Mouse (Mus musculus) midbrain, embryonic 16.5 days (tissue): ENCODE results near the gene Selenon. TPM values are rescaled to one million over a fixed set of nuclear protein-coding genes. Genes with fewer than 3 reads are reported as not detected.

Experiments used
- ATAC-seq: fragments of 200-750 bp; cut with Nextera tagmentation; 2 replicates; pipeline ENCODE4 v1.8.0; 2017; ENCODE audit warnings: moderate TSS enrichment
- H3K27ac ChIP-seq: fragments of 300-500 bp; sonication (generic); 2 replicates; pipeline ENCODE4 v1.5.1; 2014; ENCODE audit warnings: mild to moderate bottlenecking, low read length, mixed read lengths
- H3K27me3 ChIP-seq: fragments of 300-500 bp; sonication (generic); 2 replicates; pipeline ENCODE4 v1.6.1; 2014; ENCODE audit warnings: low read depth, low read length, mixed read lengths; ENCODE audit not compliant: control insufficient read depth, insufficient read depth
- H3K36me3 ChIP-seq: fragments of 300-500 bp; sonication (generic); 2 replicates; pipeline ENCODE4 v1.6.1; 2014; ENCODE audit warnings: mild to moderate bottlenecking, low read length, moderate library complexity, mixed read lengths; ENCODE audit not compliant: control insufficient read depth, insufficient read depth
- H3K4me1 ChIP-seq: fragments of 300-500 bp; sonication (generic); 2 replicates; pipeline ENCODE4 v1.6.1; 2014; ENCODE audit warnings: mild to moderate bottlenecking, low read length, mixed read lengths; ENCODE audit not compliant: control insufficient read depth, insufficient read depth
- H3K4me2 ChIP-seq: fragments of 300-500 bp; sonication (generic); 2 replicates; pipeline ENCODE4 v1.6.1; 2014; ENCODE audit warnings: mild to moderate bottlenecking, low read length, mixed read lengths
- H3K4me3 ChIP-seq: fragments of 300-500 bp; sonication (generic); 2 replicates; pipeline ENCODE4 v1.5.1; 2014; ENCODE audit warnings: low read depth, mild to moderate bottlenecking, low read length, moderate library complexity, mixed read lengths
- H3K9ac ChIP-seq: fragments of 300-500 bp; sonication (generic); 2 replicates; pipeline ENCODE4 v1.6.1; 2014; ENCODE audit warnings: low read depth, low read length, mixed read lengths
- H3K9me3 ChIP-seq: fragments of 300-500 bp; sonication (generic); replicated peaks from 2 replicates; pipeline ENCODE4 v1.6.1; 2014; ENCODE audit warnings: mild to moderate bottlenecking, low read length, mixed read lengths; ENCODE audit not compliant: control insufficient read depth, poor library complexity, severe bottlenecking
- WGBS: fragments of 180-500 bp; shearing (Covaris S2); extraction: QIAGEN DNeasy Blood & Tissue Kit; methylation state at CpG from one replicate; pipeline ENCODE4 v1.1.7; 2014; 5-methylcytosine and 5-hydroxymethylcytosine counted together
- polyA plus RNA-seq: library from polyadenylated mRNA; unstranded; fragments of >200 nt; fragmentation: Nextera tagmentation; extraction: Ambion mirVana; gene quantifications from 2 replicates; pipeline ENCODE4 v1.2.1, GENCODE M21; 2015

Gene Selenon
- polyA plus RNA-seq: 6.7 and 9.2 TPM in 2 replicates

GRCm38 (mm10) chr4:134551494-134552316, at the start of gene Selenon:
Gene Selenon (minus strand): TSS chr4:134552166.
- peak within 1 kb of the TSS; percentile 83 for H3K4me3 ChIP-seq
- H3K36me3 ChIP-seq: peaks cover 9% of the 10 kb centered on the region; the same call in 1 of the 2 replicates
- peak within 1 kb of the TSS; percentile 74 for H3K4me2 ChIP-seq
- ATAC-seq: peak; percentile 81
- H3K27ac ChIP-seq: peak within 1 kb of the TSS; percentile 89
- H3K9me3 ChIP-seq: peaks cover 4% of the 10 kb centered on the region; the same call in 1 of the 2 replicates
- H3K9ac ChIP-seq: peak within 1 kb of the TSS; percentile 96
- 0% methylated on average over 31 of the region's 67 CpGs for WGBS
- H3K4me1 ChIP-seq: peaks cover 17% of the 10 kb centered on the region
- H3K27me3 ChIP-seq: no peaks in the 10 kb centered on the region

- Histone ChIP-seq H3K4me2 (no peak overlapping the region), H3K9ac (no peak overlapping the region), H3K36me3 (no peaks in the 10 kb centered on the region), H3K4me3 (no peak overlapping the region), H3K27me3 (no peaks in the 10 kb centered on the region), H3K4me1 (peaks cover 12% of the 10 kb centered on the region), H3K9me3 (no peaks in the 10 kb centered on the region), H3K27ac (no peak overlapping the region)
- WGBS: 38% methylated on average over 8 of the region's 8 CpGs
- ATAC-seq: no peak
Observed at GRCm38 (mm10) chr4:134601404-134601803, 49.4 kb upstream of the Selenon start.

- H3K27ac ChIP-seq: no peak overlapping the region
- 83% methylated on average over 7 of the region's 7 CpGs for WGBS
Observed at GRCm38 (mm10) chr4:134600777-134601176, 48.8 kb upstream of the Selenon start.

GRCm38 (mm10) chr4:134600060-134600459, 48.1 kb upstream of the Selenon start:
- no peaks in the 10 kb centered on the region for H3K36me3 ChIP-seq
- no peak for ATAC-seq
- H3K27me3 ChIP-seq: no peaks in the 10 kb centered on the region
- H3K4me1 ChIP-seq: peaks cover 6% of the 10 kb centered on the region; the same call in 1 of the 2 replicates
- H3K9ac ChIP-seq: no peak overlapping the region
- H3K27ac ChIP-seq: peak overlapping the region; percentile 33; the same call in 1 of the 2 replicates
- no peak overlapping the region for H3K4me3 ChIP-seq
- H3K9me3 ChIP-seq: no peaks in the 10 kb centered on the region
- 77% methylated on average over 9 of the region's 9 CpGs for WGBS
- H3K4me2 ChIP-seq: no peak overlapping the region

More at GRCm38 (mm10) chr4:134600777-134601176, 48.8 kb upstream of the Selenon start:
- peaks cover 6% of the 10 kb centered on the region; the same call in 1 of the 2 replicates for H3K4me1 ChIP-seq
- no peak for ATAC-seq
- no peak overlapping the region for H3K9ac ChIP-seq
- H3K27me3 ChIP-seq: no peaks in the 10 kb centered on the region
- no peak overlapping the region for H3K4me2 ChIP-seq
- H3K4me3 ChIP-seq: no peak overlapping the region
- H3K9me3 ChIP-seq: no peaks in the 10 kb centered on the region
- no peaks in the 10 kb centered on the region for H3K36me3 ChIP-seq

GRCm38 (mm10) chr4:134596816-134597692, 45.1 kb upstream of the Selenon start:
- 83% methylated on average over 10 of the region's 10 CpGs for WGBS

GRCm38 (mm10) chr4:134594731-134595439, 42.9 kb upstream of the Selenon start:
- no peaks in the 10 kb centered on the region for H3K36me3 ChIP-seq
- H3K4me3 ChIP-seq: no peak overlapping the region
- no peak overlapping the region for H3K4me2 ChIP-seq
- no peak for ATAC-seq
- H3K27me3 ChIP-seq: no peaks in the 10 kb centered on the region
- no peaks in the 10 kb centered on the region for H3K9me3 ChIP-seq
- 94% methylated on average over 10 of the region's 10 CpGs for WGBS
- H3K4me1 ChIP-seq: peaks cover 13% of the 10 kb centered on the region; the same call in 1 of the 2 replicates
- no peak overlapping the region for H3K27ac ChIP-seq
- H3K9ac ChIP-seq: no peak overlapping the region

More at GRCm38 (mm10) chr4:134596816-134597692, 45.1 kb upstream of the Selenon start:
- Histone ChIP-seq H3K9ac (no peak overlapping the region), H3K36me3 (no peaks in the 10 kb centered on the region), H3K4me3 (no peak overlapping the region), H3K27me3 (no peaks in the 10 kb centered on the region), H3K4me2 (no peak overlapping the region), H3K9me3 (no peaks in the 10 kb centered on the region), H3K4me1 (peaks cover 6% of the 10 kb centered on the region; the same call in 1 of the 2 replicates), H3K27ac (no peak overlapping the region)
- no peak for ATAC-seq

- H3K27me3 ChIP-seq: no peaks in the 10 kb centered on the region
- 73% methylated on average over 4 of the region's 4 CpGs for WGBS
- H3K9ac ChIP-seq: no peak overlapping the region
- no peak for ATAC-seq
- H3K36me3 ChIP-seq: no peaks in the 10 kb centered on the region
- no peak overlapping the region for H3K27ac ChIP-seq
- H3K9me3 ChIP-seq: no peaks in the 10 kb centered on the region
- H3K4me1 ChIP-seq: peaks cover 10% of the 10 kb centered on the region; the same call in 1 of the 2 replicates
- H3K4me2 ChIP-seq: no peak overlapping the region
- H3K4me3 ChIP-seq: no peak overlapping the region
Observed at GRCm38 (mm10) chr4:134592442-134592841, 40.5 kb upstream of the Selenon start.

- no peak overlapping the region for H3K4me3 ChIP-seq
- 40% methylated on average over 11 of the region's 11 CpGs for WGBS
- H3K27ac ChIP-seq: peak overlapping the region; percentile 50
- H3K27me3 ChIP-seq: no peaks in the 10 kb centered on the region
- no peaks in the 10 kb centered on the region for H3K36me3 ChIP-seq
- H3K9ac ChIP-seq: no peak overlapping the region
- H3K4me2 ChIP-seq: no peak overlapping the region
- no peaks in the 10 kb centered on the region for H3K9me3 ChIP-seq
- ATAC-seq: peak; percentile 72
- H3K4me1 ChIP-seq: peaks cover 10% of the 10 kb centered on the region; the same call in 1 of the 2 replicates
Observed at GRCm38 (mm10) chr4:134591506-134592061, 39.6 kb upstream of the Selenon start.
